Mouse (Mus musculus): ENCODE results near the gene Olfr732.

The Olfr732 gene

DNA sequence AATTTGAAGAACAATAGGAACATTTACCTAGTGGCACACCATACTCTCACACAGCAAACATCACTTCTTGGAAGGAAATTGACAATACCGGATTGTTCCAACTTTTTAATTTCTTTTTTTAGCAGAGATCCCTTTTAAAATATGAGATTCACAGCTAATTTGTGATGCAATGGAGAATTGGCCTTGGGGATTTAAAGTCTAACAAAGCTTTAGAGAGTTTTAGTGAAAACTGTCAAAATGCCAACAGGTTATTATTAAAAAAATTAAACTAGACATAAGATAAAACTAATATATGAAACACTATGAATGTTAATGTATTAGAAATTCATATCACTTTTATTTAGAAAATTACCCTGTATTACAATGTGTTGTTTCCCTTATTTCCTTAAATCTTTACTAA is at the start of gene Olfr732:
Olfr732 (minus strand) TSS at position 101 of the 400 bp plus-strand sequence.
- DNase-seq, result no peak

DNA sequence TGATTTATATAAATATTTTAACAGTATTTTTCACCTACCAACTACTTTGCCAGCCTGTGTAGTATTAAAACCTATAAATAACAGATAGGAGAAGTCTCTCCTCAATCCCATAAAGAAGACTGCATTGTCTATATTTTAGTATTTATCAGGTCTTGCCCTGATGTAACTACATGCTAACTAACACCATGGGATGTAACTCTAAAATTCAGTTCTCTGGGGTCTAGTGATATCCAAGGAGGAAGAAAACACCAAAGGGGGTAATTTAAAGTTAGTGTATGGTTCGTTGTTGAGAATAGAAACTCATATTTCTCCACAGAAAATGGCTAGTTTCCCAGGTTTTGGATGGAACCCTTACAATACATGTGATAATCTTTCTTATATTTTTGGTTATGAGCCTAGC is 42.7 kb upstream of the Olfr732 start, which contains the start of gene Olfr734:
Olfr734 (minus strand) TSS at position 101 of the 400 bp plus-strand sequence.
- DNase-seq, result no peak

DNA sequence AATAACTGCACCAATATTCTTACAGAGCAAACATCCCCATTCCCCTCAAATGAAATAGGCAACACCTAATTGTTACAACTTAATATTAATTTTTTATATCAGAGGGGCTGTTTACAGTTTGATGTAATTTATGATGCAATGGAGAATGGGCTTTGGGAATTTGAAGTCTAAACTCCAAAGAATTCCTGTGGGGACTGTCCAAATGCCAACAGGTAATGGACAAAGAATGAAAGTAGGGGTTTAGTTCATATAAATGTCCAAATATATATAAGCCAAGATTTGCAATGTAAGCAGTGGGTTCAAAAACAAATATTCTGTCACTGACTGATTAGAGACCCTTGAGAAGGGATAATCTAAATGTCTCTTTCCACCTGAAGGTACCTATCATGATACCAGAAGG is 17.4 kb upstream of the Olfr732 start, which contains the start of gene Olfr733:
Olfr733 (minus strand) TSS at position 101 of the 400 bp plus-strand sequence.
- DNase-seq, result no peak

GRCm38 (mm10) chr14:50241766-50242165 is 42.2 kb downstream of the Olfr732 start, which contains the start of gene Olfr731:
Gene Olfr731 (minus strand): TSS chr14:50241866.
- no peak for DNase-seq
